Mouse (Mus musculus) liver, embryonic 14.5 days (tissue): Measurements from ENCODE around the gene Ccdc188.

Source experiments
- CTCF ChIP-seq: IDR thresholded peaks from 2 replicates; pipeline ENCODE4 v1.5.1; 2016; ENCODE audit warnings: antibody characterized with exemption, low read depth, control low read depth
- EP300 ChIP-seq: IDR thresholded peaks from 2 replicates; pipeline ENCODE4 v1.6.1; 2016; ENCODE audit warnings: antibody characterized with exemption, low read depth

DNA sequence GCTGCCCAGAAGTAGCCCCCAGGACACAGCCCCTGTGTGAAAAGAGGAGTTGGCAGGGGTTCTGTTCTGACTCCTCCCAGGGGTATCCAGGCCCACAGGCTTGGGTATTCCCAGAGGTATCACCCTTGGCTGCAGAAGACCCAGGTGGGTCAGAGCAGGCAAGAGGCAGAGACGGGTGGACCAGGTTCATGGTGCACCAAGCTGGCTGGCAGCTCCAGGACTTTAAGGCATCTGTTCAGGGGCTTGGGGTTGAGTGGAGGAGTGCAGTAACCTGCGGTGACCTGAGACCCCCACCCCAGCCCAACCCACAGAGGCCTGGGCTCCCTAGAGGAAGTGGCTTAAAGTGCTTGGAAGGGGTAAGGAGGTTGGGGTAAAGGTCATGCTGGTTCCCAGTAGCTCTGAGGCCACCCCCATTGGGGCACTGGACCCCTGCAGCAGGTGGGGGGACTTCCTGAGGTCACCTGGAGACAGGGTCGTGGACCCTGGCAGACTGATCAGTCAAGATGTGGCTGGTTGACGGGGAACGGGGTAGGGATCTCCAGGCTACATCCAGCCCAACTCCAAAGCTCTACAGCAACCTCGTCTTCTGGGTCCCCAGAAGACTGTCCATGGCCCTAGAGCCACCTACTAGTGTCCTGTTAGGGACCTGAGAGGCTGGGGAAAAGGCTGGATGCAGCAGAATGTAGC, 3.3 kb downstream of the Ccdc188 start:
- TF ChIP-seq EP300 (no peak), CTCF (no peak)
